Mouse (Mus musculus) hematopoietic stem cell, adult 5-6 weeks (primary cell): ENCODE results near the gene Gprc5c. TPM values are rescaled to one million over a fixed set of nuclear protein-coding genes. Genes with fewer than 3 reads are reported as not detected.
A peak's percentile ranks its signal among the peaks of the same experiment; 100 is the strongest.

Experiments used
- ATAC-seq, 2 experiments: fragments of 125-278 bp in 1 of 2; replicated peaks in 1 of 2; 2 replicates each; pipeline ENCODE4 v1.8.0; 2016 to 2017; ENCODE audit warnings: inconsistent platforms in 2 of 2, mild to moderate bottlenecking in 2 of 2, moderate number of reproducible peaks in 2 of 2, low read depth in 1 of 2, moderate TSS enrichment in 1 of 2; ENCODE audit not compliant: low FRiP score in 2 of 2, poor library complexity in 2 of 2, severe bottlenecking in 2 of 2, insufficient read depth in 1 of 2, low TSS enrichment in 1 of 2
- total RNA-seq: library from RNA; stranded (forward); fragments of 172-1452, 232-1000 nt; gene quantifications from 2 replicates; pipeline ENCODE4 v1.2.3, GENCODE M21; 2017

The Gprc5c gene
- total RNA-seq, 1 experiment from 2014 or later: not detected

GRCm38 (mm10) chr11:114858641-114859040 lies 7.7 kb downstream of the Gprc5c start:
- no peak for ATAC-seq

GRCm38 (mm10) chr11:114861057-114861456 lies 10.1 kb downstream of the Gprc5c start:
- no peak for ATAC-seq

- no peak for ATAC-seq
Measured at GRCm38 (mm10) chr11:114862687-114863086, 11.7 kb downstream of the Gprc5c start.

DNA sequence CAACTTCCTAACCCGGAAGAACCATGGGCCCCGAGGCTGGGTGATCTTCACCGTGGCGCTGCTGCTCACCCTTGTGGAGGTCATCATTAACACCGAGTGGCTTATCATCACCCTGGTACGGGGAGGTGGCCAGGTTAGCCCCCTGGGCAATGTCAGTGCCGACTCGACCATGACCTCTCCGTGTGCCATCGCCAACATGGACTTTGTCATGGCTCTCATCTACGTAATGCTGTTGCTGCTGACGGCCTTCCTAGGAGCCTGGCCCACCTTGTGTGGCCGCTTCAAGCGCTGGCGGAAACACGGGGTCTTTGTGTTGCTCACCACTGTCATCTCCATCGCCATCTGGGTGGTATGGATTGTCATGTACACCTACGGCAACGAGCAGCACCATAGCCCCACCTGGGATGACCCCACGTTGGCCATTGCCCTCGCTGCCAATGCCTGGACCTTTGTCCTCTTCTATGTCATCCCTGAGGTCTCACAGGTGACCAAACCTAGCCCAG lies 13.0 kb downstream of the Gprc5c start:
- no peak for ATAC-seq

GRCm38 (mm10) chr11:114865999-114866398 lies 15.0 kb downstream of the Gprc5c start:
- peak; percentile 57 to 58; a peak in 3 of 4 replicates for ATAC-seq

DNA sequence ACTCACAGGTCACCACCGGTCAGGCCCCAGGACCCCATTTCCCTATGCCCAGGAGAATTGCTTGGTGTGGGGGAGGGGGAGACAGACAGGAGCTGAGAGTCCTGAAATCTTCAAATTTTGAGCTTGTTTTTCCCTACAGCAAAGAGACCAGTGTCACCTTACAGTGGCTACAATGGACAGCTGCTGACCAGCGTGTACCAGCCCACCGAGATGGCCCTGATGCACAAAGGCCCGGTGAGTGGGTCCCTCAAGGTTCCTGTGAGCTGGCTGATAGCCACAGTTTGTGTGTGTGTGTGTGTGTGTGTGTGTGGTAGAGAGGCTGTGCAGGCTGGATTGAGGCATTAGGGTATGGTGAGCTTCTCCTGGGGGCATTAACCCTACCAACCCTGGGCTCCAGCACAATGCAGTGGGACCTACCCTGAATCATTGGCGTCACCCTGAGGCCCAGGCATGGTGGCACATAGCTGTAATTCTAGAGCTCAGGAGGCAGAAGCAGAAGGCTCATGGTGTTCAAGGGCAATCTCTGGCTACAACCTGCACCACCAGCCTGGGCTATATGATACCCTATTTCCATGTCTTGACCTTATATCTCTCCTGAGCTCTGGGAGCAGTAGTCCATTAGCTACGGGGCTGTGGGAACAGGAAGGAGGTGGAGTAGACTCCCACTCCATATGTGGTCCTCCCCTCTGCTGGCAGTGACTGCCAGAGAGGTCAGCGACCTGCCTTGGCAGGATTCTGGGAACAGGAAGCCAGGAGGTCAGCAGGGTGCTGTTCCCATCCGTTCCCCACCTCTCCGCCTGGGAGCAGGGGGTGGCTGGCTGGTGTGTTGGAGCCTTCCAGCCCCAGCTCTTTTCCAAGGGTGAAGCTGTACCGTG lies 15.8 kb downstream of the Gprc5c start:
- ATAC-seq: no peak

- no peak for ATAC-seq
Measured at GRCm38 (mm10) chr11:114867361-114868235, 16.6 kb downstream of the Gprc5c start.

DNA sequence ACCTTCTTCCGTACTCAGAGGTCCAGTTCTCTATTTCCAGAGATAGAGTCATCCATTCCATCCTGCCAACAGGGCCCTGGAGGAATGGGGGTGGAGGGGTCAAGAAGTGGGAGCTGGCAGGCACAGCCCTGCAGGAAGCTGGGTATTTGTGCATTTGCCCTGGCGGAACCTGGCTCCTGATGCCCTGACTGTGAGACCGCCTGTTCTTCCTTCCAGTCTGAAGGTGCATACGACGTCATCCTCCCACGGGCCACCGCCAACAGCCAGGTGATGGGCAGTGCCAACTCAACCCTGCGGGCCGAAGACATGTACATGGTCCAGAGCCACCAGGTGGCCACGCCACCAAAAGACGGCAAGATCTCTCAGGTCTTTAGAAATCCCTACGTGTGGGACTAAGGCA lies 17.3 kb downstream of the Gprc5c start:
- no peak for ATAC-seq

DNA sequence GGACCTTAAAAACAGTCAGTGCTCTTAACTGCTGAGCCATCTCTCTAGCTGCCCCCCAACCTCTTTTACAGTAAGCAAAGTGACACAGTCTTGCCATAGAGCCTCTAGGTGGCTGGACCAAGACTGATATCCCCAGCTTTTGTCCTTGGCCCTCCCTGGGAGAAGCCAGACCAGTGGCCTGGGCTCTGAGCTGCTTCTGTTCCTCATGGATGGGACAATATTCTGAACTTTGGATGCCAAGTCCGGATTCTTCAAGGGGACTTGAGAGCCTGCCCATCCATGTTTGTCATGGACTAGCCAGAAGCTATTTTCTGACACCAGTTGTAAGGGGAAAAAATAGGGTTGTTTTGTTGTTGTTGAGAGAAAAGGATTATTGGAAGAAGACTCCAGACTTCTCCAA lies 18.8 kb downstream of the Gprc5c start:
- ATAC-seq: no peak

- no peak for ATAC-seq
Measured at GRCm38 (mm10) chr11:114871540-114871939, 20.6 kb downstream of the Gprc5c start.

- ATAC-seq: peak; percentile 12 to 54; a peak in 3 of 4 replicates
Measured at GRCm38 (mm10) chr11:114873022-114873817, 22.3 kb downstream of the Gprc5c start.

DNA sequence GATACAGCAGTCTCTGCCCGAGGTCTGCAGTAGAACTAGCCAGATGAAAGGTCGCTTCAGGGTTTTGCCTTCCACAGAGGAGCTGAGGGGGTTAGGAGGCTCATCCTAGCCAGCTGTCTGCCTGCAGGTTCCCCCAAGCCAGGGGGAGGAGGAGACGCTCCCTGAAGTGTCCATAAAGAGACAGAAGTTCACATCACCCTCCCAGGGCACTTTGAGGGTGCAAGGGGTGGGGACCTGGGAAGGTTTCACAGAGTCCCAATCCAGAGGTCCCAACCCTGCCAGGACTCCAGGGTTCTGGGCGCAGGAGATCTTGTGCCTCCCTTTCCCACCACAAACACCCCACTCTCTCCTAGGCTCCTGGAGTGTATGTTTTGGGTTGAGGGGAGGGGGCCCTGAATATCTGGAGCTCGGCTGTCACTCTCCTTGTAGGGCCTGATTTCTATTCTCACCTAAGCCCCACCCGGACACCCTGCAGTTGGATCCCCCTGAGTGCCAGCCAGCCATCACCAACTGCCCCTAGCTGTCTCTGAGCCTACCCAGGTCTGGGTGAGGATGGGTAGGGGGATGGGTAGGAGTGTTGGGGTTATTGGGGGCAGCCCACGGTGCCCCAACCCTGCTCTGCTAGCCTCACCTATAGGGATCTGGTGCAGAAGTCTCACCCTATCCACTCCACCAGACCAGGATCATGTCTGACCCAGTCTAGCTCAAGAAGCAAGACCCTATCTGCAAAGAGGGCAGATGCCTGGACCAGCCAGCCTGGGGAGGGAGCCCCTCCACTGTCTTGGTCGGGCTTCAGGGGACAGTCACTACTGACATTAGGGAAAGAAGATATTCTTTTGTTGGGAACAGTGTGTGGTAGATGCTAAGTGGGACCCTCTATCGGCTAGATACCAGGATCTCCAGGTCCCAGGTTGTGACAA lies 23.5 kb downstream of the Gprc5c start:
- ATAC-seq: no peak

DNA sequence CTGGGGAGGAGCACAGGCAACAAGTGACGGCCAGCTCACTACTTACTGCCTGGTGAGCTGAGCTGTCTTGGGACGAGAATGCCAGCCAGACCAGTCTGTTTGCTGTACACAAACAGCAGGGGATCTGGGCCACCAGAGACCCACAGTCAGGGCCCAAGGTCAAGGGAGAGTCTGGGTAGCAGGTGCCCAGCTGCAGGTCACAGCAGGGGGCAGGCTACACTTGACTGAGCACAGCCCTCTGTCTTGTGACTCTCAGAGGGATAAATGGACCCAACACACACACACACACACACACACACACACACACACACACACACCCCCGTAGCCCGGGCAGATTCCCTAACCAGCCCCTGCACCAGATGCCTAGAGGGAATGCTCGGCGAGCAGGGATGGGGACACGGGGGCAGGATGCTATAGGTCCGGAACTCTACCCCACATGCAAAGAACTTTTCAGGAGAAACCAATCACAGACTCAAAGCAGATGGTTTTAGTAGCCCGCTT lies 24.4 kb downstream of the Gprc5c start:
- no peak for ATAC-seq

DNA sequence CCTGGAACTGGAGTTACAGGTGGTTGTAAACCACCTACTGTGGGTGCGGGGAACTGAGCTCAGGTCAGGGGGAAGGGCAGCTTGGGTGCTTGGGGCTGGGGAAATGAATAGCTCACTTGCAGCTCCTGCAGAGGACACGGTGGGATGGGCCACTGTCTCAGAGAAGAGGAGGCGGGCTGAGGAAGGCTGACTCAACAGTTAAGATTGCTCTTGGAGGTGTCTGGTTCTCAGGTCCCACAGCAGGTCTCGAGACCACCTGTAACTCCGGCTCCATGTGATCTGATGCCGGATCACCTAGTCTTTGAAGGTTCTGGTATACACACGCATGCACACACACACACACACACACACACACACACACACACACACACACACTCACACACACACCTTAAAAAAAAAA lies 25.2 kb downstream of the Gprc5c start:
- no peak for ATAC-seq

DNA sequence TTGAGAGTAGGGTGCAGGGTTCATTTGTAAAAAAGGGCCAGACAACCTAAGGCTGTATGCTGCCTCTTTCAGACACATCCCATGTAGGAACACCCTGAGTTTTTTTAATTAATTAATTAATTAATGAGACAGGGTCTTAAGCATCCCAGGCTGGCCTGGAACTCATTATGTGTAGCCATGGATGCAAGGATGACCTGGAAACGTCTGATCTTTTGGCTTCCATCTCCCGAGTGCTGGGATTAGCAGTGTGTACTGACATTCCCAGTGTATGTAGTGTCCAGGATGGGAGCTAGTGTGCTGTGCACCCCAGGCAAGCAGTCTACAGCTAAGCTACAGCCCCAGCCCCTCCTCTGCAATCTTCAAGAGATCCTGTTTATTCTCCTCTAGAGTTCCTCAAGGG lies 25.7 kb downstream of the Gprc5c start:
- no peak for ATAC-seq

GRCm38 (mm10) chr11:114877145-114877544 lies 26.2 kb downstream of the Gprc5c start:
- no peak for ATAC-seq
